Mouse (Mus musculus) kidney, adult 9 months (tissue): ENCODE measurements around the gene Fkrp.
A peak's percentile ranks its signal among the peaks of the same experiment; 100 is the strongest.

ENCODE experiments used
- DNase-seq: peaks from one replicate; pipeline ENCODE4 v3.0.0; 2022

Gene Fkrp

DNA sequence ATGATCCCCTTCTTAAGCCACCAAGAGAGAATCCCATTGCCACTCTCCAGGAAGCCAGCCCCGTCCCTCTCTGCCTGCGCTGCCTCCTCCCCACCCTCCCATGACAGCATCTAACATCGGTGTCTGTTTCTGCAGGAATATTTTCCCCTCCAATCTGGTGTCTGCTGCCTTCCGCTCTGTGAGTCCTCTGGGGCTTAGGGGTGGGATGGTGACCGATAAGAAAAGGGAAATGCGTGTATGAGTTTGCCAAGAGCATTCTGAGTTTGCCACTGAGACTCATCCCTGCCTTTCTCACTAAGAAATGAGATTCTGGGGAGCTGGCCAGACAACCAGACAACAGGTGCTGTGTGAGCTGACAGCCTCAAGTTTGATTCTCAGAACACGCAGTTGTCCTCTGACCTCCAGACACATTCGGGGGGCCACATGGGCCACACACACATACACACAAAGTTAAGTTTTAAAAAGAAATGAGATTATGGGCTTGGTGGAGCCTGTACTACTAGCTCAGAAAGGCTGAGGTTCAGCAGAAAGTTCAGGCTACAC, 30.9 kb downstream of the Fkrp start:
- DNase-seq: no peak

DNA sequence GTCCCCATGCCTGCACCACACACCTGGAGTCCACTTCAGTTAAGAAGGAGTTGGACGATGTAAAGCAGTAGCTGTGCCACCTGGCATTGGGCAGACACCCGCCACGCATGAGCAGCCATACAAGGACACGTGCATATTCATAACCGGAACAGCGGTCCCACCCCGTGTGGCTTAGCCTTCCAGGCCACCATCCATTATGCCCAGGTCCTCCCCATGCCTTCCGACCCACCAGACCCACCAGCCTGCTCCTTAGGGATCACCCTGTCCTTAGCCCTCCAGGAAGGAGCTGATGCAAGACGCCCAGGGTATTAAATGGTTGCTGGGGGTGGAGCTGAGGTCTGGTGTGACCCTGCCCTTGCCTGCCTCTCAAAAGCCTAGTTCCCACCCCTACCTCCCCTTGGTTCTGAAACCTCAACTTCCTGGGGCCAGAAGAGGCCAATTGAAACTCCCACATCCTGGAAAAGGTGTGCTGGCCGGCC, 32.0 kb downstream of the Fkrp start:
- DNase-seq: peak; percentile 72

DNA sequence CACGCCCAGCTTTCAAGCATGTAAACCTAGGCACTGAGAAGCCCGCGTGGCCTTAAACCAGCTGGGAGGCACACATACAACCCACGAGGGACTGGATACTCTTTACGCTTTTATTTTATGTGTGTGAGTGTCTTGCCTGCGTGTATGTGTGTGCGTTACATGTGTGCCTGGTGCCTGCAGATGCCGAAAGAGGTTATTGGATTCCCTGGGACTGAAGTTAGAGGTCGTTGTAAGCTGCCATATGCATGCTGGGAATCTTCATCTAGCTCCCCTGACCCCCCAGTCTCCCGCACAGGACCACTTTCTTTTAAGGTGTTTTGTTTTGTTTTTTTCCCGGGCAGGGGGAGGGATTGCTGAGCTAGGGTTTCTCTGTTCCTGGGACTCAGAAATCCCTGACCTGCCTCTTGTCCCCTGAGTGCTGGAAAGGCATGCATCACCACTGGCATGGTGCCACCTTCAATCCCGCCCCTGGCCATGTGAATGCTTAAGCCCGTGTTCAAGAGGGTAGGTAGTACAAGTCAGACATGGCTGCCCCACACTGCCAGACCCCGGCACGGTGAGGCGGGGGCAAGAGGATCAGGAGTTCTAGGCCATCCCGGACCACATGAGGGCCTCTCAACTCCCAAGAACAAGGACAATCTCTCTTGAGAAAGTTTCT, 32.6 kb downstream of the Fkrp start:
- DNase-seq: peak; percentile 87

DNA sequence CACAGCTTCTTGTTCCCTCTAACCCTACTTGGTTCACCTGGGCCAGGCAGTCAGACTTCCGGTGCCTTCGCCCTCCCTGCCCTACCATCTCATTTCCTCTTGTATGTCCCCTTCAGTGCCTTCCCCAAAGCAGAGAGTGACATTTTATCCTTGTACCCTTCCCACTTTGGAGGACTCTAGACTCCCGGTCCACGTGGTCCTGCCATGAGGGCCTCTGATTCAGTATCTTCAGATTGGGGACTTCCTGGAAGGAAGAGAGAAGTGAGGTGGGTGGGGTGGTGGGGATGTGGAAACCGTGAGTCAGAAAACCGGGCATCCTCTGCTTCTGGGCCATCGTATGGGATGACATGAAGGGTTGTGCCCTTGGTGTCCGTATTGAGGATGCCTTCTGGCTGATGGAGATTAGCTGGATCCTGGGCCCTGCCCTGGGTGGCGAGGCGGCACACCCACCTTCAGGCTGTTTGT, 33.3 kb downstream of the Fkrp start:
- peak; percentile 22 for DNase-seq

DNA sequence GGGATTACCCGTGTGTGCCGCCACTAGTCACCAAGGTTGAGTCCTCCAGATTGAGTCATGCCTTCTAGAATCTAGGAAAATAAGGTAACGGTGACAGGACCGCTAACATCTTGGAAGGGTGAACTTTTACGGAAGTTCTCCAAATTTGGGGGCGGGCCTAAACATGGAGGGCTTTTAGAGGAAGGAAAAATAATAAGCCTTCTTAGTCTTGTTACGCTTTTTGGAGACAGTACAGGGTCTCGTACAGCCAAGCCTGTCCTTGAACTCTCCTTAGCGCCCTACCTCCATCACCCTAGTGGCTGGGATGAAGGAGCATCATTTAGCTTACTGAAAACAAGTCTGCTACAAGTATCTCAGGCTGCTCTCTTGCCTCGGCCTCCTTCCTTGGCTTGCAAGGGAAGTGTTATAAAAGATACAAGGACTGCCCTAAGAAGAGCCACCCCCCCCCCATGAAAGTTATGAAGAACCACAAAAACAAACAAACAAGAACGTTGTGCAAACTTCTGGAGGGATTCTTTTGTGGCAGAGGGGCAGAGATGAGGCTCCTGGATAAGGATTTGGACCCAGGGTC, 33.9 kb downstream of the Fkrp start:
- DNase-seq: no peak

DNA sequence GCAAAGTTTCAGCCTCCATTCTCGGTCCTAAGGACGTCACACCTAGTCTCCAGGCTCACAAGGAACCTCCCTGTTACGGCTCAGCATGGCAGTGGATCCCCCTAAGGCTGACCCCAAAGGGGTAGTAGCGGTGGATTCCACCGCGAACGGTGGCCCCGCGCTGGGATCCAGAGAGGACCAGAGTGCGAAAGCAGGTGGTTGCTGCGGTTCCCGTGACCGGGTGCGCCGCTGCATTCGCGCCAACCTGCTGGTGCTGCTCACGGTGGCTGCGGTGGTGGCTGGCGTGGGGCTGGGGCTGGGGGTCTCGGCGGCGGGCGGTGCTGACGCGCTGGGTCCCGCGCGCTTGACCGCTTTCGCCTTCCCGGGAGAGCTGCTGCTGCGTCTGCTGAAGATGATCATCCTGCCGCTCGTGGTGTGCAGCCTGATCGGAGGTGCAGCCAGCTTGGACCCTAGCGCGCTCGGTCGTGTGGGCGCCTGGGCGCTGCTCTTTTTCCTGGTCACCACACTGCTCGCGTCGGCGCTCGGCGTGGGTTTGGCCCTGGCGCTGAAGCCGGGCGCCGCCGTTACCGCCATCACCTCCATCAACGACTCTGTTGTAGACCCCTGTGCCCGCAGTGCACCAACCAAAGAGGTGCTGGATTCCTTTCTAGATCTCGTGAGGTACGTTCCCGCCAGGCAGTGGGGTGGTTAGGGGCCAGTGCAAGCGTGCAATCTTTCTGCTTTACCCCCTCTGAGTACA, 34.5 kb downstream of the Fkrp start:
- DNase-seq: no peak

DNA sequence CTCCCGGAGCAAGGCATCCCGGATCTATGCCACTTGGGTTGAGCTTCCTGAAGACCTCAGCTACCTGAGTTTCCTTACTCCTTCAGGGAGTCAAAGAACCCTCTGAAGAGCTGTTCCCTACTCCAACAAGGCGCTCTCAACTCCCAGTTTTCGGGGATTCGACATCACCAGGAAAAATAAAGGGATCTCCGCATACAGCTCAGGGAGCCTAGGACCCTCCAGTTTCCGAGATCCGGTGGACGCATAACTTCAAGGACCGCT, 35.0 kb downstream of the Fkrp start:
- DNase-seq: no peak

DNA sequence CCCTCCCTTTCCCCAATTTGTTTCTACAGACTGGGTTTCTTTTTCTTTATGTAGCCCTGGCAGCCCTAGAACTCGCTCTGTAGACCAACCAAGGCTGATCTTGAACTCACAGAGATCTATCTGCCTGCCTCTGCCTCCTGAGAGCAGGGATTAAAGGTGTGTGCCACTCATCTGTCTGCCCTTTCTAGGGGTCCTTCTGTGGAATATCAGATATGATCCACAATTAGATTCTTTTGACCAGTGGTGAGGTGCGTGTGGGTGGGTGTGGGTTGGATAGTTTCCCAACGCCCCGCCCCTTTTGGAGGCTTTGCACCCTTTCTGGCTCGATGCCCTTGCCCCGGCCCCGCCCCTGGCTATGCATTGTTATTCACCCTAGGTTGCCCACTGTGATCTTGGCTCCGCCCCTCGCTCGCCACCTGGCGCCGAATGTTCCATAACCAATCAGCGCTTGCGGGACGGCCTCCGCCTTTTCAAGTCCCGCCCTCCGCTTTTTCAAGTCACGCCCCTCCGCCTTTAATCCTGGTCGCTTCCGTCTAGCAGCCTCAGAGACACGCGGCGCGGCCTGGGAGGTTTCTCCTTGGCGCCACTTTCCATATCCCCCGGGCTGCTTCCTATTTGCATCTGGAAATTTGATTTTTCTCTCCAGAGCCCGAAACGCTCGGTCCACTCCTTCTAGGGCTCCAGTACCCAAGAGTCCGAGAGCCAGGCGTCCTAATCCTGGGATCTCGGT, 35.5 kb downstream of the Fkrp start, which contains the start of gene Slc1a5:
TSS of gene Slc1a5 (plus strand) at position 516 of the 730 bp plus-strand sequence.
- DNase-seq: peak; percentile 96

DNA sequence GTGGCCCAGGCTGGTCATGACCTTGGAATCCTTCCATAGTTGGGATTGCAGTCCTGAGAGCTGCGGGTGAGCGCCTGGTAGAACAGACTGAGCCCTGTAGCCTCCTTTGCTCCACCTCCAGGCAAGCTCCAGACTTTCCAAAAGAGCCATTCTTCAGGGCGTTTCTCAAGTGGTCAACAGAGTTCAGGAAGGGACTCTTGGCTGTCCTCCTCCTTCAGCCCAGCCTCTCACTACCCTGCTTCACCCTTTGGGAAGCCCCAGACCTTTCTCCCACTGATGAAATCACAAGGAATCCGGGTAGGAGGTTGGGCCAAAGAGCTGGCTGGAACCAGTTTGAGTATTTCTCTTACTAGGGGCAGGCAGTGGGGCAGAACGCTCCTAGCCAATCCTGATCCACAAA, 36.5 kb downstream of the Fkrp start:
- DNase-seq: peak; percentile 72

DNA sequence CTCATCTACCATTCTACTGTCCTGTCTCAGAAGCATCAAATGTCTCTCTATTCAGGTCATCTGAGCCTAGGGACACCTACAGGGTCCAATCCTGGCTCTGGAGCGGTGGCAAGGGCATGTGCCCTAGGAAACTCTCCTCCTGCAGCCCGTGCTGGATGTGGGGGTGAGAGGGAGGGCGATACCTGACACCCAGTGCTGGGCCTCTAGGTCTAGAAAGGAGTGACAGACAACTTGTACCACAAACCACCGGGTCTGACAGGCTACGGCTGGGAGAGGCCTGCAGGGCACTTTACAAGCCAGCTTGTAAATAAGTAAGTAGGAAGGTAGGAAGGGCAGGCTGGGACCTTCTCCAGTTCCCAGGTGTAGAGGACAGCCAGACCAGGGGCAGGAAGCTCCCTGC, 40.6 kb downstream of the Fkrp start:
- peak; percentile 49 for DNase-seq

DNA sequence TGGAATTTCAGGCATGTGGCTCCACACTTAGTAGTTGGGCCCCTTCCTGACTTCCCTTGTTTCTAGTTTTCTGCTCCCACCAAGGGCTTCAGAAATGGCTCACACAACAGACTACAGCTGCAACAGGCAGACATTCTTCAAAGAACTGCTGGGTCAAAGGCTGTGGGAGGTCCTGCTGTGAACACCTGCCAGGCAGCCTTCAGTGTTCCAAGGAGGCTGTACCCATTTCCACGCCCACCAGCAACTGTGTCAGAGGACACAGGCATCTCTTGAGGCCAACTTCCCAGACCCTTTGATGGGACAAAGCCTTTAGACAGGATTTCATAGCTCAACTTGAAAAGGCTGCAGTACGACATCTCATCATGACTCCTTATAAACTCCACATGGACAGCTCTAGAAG, 50.1 kb downstream of the Fkrp start:
- DNase-seq: no peak

DNA sequence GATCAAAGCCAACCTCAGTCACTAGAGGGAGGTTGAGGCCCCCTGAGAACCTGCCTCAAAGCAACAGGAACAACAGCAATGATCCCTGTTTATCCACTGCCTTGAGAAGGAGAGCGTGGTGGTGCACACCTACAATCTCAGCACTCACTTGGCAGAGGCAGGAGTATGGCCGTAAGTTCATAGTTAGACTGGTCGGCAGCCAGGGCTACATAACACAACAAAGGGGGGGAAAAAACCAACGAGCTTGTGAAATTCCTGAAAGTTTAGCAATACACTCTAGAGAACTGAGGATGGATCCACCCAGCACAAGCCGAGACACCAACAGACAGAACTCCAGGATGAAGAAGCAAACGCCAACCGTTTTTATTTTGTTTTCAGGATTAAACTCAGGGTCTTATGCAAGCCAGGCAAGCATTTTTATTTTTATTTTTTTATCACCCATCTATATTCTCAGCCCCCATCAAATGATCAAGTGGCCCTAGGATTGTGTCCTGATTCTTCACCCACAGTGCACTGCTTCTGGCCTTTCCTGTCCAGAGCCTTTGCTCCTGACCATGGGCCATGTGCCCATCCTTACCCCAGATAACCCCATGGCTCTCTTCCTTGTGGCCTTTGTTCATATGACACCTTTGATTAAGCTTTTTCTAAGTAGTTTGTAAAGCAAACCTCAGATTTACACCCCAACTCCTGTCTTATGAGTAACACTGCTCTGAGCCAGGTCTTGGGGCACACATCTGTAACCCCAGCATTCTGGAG, 52.9 kb downstream of the Fkrp start:
- no peak for DNase-seq

DNA sequence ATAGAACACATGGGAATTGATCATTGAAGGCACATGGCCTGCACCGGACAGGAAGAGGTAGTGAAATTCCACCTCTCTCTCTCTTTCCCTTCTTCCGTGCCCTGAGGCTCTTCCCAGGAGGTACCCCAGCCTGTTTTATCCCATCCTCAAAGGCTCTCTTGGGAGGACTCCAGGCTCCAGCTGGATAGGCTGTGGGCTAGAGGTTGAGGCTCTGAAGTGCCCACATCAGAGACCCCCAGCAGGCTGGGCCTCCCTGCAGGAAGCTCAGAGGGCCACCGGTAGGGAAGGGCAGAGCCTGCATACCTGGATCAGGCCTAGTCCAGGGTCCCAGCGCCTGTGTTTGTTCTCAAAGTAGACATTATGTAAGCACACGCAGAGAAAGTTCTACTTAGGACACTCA, 54.9 kb downstream of the Fkrp start:
- DNase-seq: no peak

DNA sequence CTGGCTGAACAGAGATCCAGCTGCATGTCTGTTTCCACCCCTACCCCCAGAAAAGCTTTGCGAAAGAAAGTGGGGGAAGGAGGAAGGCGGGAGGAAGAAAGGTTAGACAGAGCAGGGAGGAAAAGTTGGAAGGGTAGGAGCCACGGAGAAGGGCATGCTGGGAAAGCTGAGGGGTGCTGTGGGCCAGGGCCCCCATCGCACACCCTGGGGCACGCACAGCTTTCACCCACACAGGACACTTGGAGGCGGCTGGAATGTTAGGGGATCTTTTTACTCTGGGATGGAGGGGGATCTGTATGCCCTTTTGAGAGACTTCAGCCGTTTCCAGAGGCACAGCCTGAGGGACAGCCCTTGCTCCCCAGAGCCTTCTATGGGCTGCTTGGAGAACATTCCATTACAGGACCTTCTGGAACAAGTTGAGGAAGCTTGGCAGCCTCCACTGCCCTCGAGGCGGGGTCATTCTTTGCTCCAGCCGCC, 55.5 kb downstream of the Fkrp start:
- peak; percentile 63 for DNase-seq

DNA sequence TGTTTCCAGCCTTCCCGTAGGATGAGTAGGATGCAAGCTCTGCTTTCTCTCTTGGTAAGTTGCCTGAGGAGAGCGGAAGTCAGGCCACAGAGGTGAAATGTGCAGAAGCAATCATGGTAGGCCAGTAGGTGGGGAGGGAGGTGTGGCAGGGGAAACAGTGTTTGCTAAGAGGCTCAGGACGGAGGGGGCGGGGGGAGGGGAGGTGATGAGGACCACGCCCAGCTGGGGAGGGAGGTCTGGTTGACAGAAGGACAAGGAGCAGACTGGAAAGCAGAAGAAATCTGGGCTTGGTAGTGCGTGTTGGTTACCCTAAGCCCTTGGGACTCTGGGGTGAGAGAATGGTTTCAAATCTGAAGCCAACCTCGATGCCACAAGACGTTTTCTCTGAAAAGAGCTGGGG, 56.2 kb downstream of the Fkrp start:
- DNase-seq: peak; percentile 40
